Mouse (Mus musculus): Measurements from ENCODE around the gene Cytip. TPM values are rescaled to one million over a fixed set of nuclear protein-coding genes. Genes with fewer than 3 reads are reported as not detected.
"Not testable (repeated sequence)": the region's sequence is repeated elsewhere in the genome, so short reads cannot be mapped to it uniquely, and the experiment has no call there.

Gene Cytip
- total and polyA plus RNA-seq, 2 experiments from 2014 or later = 0.49 TPM; not detected in 1

GRCm38 (mm10) chr2:58136526-58136925 is 58.8 kb downstream of the Cytip start:
- no peak for ATAC-seq (ENCODE audit: insufficient read depth, low read depth)
- no peak overlapping the region for H3K27ac ChIP-seq (ENCODE audit: low read depth)
- no peak overlapping the region for H3K4me3 ChIP-seq (ENCODE audit: low read depth, low read length)
- no peak overlapping the region for H3K9ac ChIP-seq (replicated peaks; ENCODE audit: low read depth, low read length)
- H3K36me3 ChIP-seq (replicated peaks; ENCODE audit: control insufficient read depth, insufficient read depth, low read length) = no peaks in the 10 kb centered on the region
- H3K27me3 ChIP-seq (ENCODE audit: control insufficient read depth, insufficient read depth, low read length) = no peaks in the 10 kb centered on the region
- no peak for DNase-seq (ENCODE audit: low spot score)
- no peak for TF ChIP-seq EP300 (IDR thresholded peaks at IDR 0.05; ENCODE audit: low read depth)
- no peak for TF ChIP-seq CTCF (IDR thresholded peaks at IDR 0.05; ENCODE audit: low read depth)
- 88% methylated on average over 4 of the region's 4 CpGs for WGBS
- no peak overlapping the region for H3K4me2 ChIP-seq (ENCODE audit: low read depth, low read length)
- H3K4me1 ChIP-seq (ENCODE audit: control insufficient read depth, insufficient read depth) = no peaks in the 10 kb centered on the region
- H3K9me3 ChIP-seq (replicated peaks; ENCODE audit: control insufficient read depth, low read length) = no peaks in the 10 kb centered on the region

GRCm38 (mm10) chr2:58135061-58135463 is 60.3 kb downstream of the Cytip start:
- 57% methylated on average over 2 of the region's 2 CpGs for WGBS
- Histone ChIP-seq H3K9ac (replicated peaks; ENCODE audit: low read depth, low read length) (no peak overlapping the region), H3K4me2 (ENCODE audit: low read depth, low read length) (no peak overlapping the region), H3K27ac (ENCODE audit: low read depth) (no peak overlapping the region), H3K4me3 (ENCODE audit: low read depth, low read length) (no peak overlapping the region), H3K27me3 (ENCODE audit: control insufficient read depth, insufficient read depth, low read length) (no peaks in the 10 kb centered on the region), H3K4me1 (ENCODE audit: control insufficient read depth, insufficient read depth) (no peaks in the 10 kb centered on the region), H3K9me3 (replicated peaks; ENCODE audit: control insufficient read depth, low read length) (no peaks in the 10 kb centered on the region), H3K36me3 (replicated peaks; ENCODE audit: control insufficient read depth, insufficient read depth, low read length) (no peaks in the 10 kb centered on the region)
- no peak for DNase-seq (ENCODE audit: low spot score)
- ATAC-seq (ENCODE audit: insufficient read depth, low read depth) = no peak
- TF ChIP-seq EP300 (IDR thresholded peaks at IDR 0.05; ENCODE audit: low read depth) (no peak), CTCF (IDR thresholded peaks at IDR 0.05; ENCODE audit: low read depth) (no peak)

- Histone ChIP-seq H3K4me3 (ENCODE audit: low read depth, low read length) (no peak overlapping the region), H3K4me2 (ENCODE audit: low read depth, low read length) (no peak overlapping the region), H3K9ac (replicated peaks; ENCODE audit: low read depth, low read length) (no peak overlapping the region), H3K9me3 (replicated peaks; ENCODE audit: control insufficient read depth, low read length) (no peaks in the 10 kb centered on the region), H3K27me3 (ENCODE audit: control insufficient read depth, insufficient read depth, low read length) (no peaks in the 10 kb centered on the region), H3K36me3 (replicated peaks; ENCODE audit: control insufficient read depth, insufficient read depth, low read length) (no peaks in the 10 kb centered on the region), H3K4me1 (ENCODE audit: control insufficient read depth, insufficient read depth) (no peaks in the 10 kb centered on the region), H3K27ac (ENCODE audit: low read depth) (no peak overlapping the region)
- TF ChIP-seq EP300 (IDR thresholded peaks at IDR 0.05; ENCODE audit: low read depth) (no peak), CTCF (IDR thresholded peaks at IDR 0.05; ENCODE audit: low read depth) (no peak)
- 60% methylated on average over 2 of the region's 2 CpGs for WGBS
- ATAC-seq (ENCODE audit: insufficient read depth, low read depth) (no peak), DNase-seq (ENCODE audit: low spot score) (no peak)
These were observed 62.7 kb downstream of the Cytip start for GRCm38 (mm10) chr2:58132597-58132996.

- Histone ChIP-seq H3K9ac (replicated peaks; ENCODE audit: low read depth, low read length) (no peak overlapping the region), H3K9me3 (replicated peaks; ENCODE audit: control insufficient read depth, low read length) (no peaks in the 10 kb centered on the region), H3K27ac (ENCODE audit: low read depth) (no peak overlapping the region), H3K4me3 (ENCODE audit: low read depth, low read length) (no peak overlapping the region), H3K36me3 (replicated peaks; ENCODE audit: control insufficient read depth, insufficient read depth, low read length) (no peaks in the 10 kb centered on the region), H3K4me1 (ENCODE audit: control insufficient read depth, insufficient read depth) (no peaks in the 10 kb centered on the region), H3K27me3 (ENCODE audit: control insufficient read depth, insufficient read depth, low read length) (no peaks in the 10 kb centered on the region), H3K4me2 (ENCODE audit: low read depth, low read length) (no peak overlapping the region)
- ATAC-seq (ENCODE audit: insufficient read depth, low read depth) (no peak), DNase-seq (ENCODE audit: low spot score) (no peak)
- WGBS = 83% methylated on average over 5 of the region's 5 CpGs
- TF ChIP-seq CTCF (IDR thresholded peaks at IDR 0.05; ENCODE audit: low read depth) = no peak
- TF ChIP-seq EP300 (IDR thresholded peaks at IDR 0.05; ENCODE audit: low read depth) = no peak
These were observed 65.4 kb downstream of the Cytip start for GRCm38 (mm10) chr2:58129903-58130302.

GRCm38 (mm10) chr2:58111105-58111504 is 84.2 kb downstream of the Cytip start:
- no peak overlapping the region for H3K4me2 ChIP-seq (ENCODE audit: low read depth, low read length)
- no peaks in the 10 kb centered on the region for H3K27me3 ChIP-seq (ENCODE audit: control insufficient read depth, insufficient read depth, low read length)
- no peak for ATAC-seq (ENCODE audit: insufficient read depth, low read depth)
- H3K9me3 ChIP-seq (replicated peaks; ENCODE audit: control insufficient read depth, low read length) = no peaks in the 10 kb centered on the region
- no peak for DNase-seq (ENCODE audit: low spot score)
- no peaks in the 10 kb centered on the region for H3K4me1 ChIP-seq (ENCODE audit: control insufficient read depth, insufficient read depth)
- H3K27ac ChIP-seq (ENCODE audit: low read depth) = no peak overlapping the region
- WGBS = 53% methylated on average over 4 of the region's 4 CpGs
- no peaks in the 10 kb centered on the region for H3K36me3 ChIP-seq (replicated peaks; ENCODE audit: control insufficient read depth, insufficient read depth, low read length)
- no peak for TF ChIP-seq EP300 (IDR thresholded peaks at IDR 0.05; ENCODE audit: low read depth)
- no peak for TF ChIP-seq CTCF (IDR thresholded peaks at IDR 0.05; ENCODE audit: low read depth)
- no peak overlapping the region for H3K9ac ChIP-seq (replicated peaks; ENCODE audit: low read depth, low read length)
- H3K4me3 ChIP-seq (ENCODE audit: low read depth, low read length) = no peak overlapping the region

GRCm38 (mm10) chr2:58107887-58108286 is 87.4 kb downstream of the Cytip start:
- H3K4me3 ChIP-seq (ENCODE audit: low read depth, low read length); ATAC-seq (ENCODE audit: insufficient read depth, low read depth); H3K4me2 ChIP-seq (ENCODE audit: low read depth, low read length); H3K9me3 ChIP-seq (replicated peaks; ENCODE audit: control insufficient read depth, low read length); H3K27me3 ChIP-seq (ENCODE audit: control insufficient read depth, insufficient read depth, low read length); H3K4me1 ChIP-seq (ENCODE audit: control insufficient read depth, insufficient read depth); H3K27ac ChIP-seq (ENCODE audit: low read depth); DNase-seq (ENCODE audit: low spot score); H3K36me3 ChIP-seq (replicated peaks; ENCODE audit: control insufficient read depth, insufficient read depth, low read length); H3K9ac ChIP-seq (replicated peaks; ENCODE audit: low read depth, low read length): not testable (repeated sequence)
- 78% methylated on average over 12 of the region's 16 CpGs for WGBS
